Mouse (Mus musculus): ENCODE results near the gene Tbkbp1. TPM values are rescaled to one million over a fixed set of nuclear protein-coding genes. Genes with fewer than 3 reads are reported as not detected.
A peak's percentile ranks its signal among the peaks of the same experiment; 100 is the strongest.

The Tbkbp1 gene
- polyA plus RNA-seq, 1 experiment from 2014 or later, result 5.5 TPM

GRCm38 (mm10) chr11:97126645-97127468 lies 24.4 kb downstream of the Tbkbp1 start:
- Histone ChIP-seq H3K9ac (peak overlapping the region; percentile 81), H3K9me3 (no peaks in the 10 kb centered on the region), H3K36me3 (no peaks in the 10 kb centered on the region), H3K27ac (replicated peaks) (no peak overlapping the region), H3K4me2 (peak overlapping the region; percentile 96), H3K27me3 (replicated peaks) (peaks cover 70% of the 10 kb centered on the region), H3K4me1 (peaks cover 15% of the 10 kb centered on the region), H3K4me3 (peak overlapping the region; percentile 63)
- no peak for ATAC-seq (ENCODE audit: extremely low read depth, insufficient number of reproducible peaks, low FRiP score, low TSS enrichment)
- WGBS, result 3% methylated on average over 32 of the region's 32 CpGs

- no peak for ATAC-seq (ENCODE audit: extremely low read depth, insufficient number of reproducible peaks, low FRiP score, low TSS enrichment)
- 62% methylated on average over 10 of the region's 10 CpGs for WGBS
- H3K27me3 ChIP-seq (replicated peaks), result peaks cover 62% of the 10 kb centered on the region
- peaks cover 21% of the 10 kb centered on the region for H3K4me1 ChIP-seq
- no peak overlapping the region for H3K4me3 ChIP-seq
- no peaks in the 10 kb centered on the region for H3K36me3 ChIP-seq
- H3K9me3 ChIP-seq, result no peaks in the 10 kb centered on the region
- H3K27ac ChIP-seq (replicated peaks), result no peak overlapping the region
- H3K9ac ChIP-seq, result no peak overlapping the region
- H3K4me2 ChIP-seq, result no peak overlapping the region
Measured at GRCm38 (mm10) chr11:97124266-97125036, 26.8 kb downstream of the Tbkbp1 start.

GRCm38 (mm10) chr11:97123282-97123890 lies 27.9 kb downstream of the Tbkbp1 start:
- peaks cover 21% of the 10 kb centered on the region for H3K4me1 ChIP-seq
- peaks cover 62% of the 10 kb centered on the region for H3K27me3 ChIP-seq (replicated peaks)
- H3K27ac ChIP-seq (replicated peaks), result no peak overlapping the region
- no peak overlapping the region for H3K4me2 ChIP-seq
- H3K4me3 ChIP-seq, result no peak overlapping the region
- H3K9ac ChIP-seq, result 0 out of 2 replicates have a peak overlapping the region, but pooled peaks have one; percentile 14
- H3K9me3 ChIP-seq, result no peaks in the 10 kb centered on the region
- no peak for ATAC-seq (ENCODE audit: extremely low read depth, insufficient number of reproducible peaks, low FRiP score, low TSS enrichment)
- no peaks in the 10 kb centered on the region for H3K36me3 ChIP-seq
- 15% methylated on average over 11 of the region's 11 CpGs for WGBS

- Histone ChIP-seq H3K9me3 (no peaks in the 10 kb centered on the region), H3K4me3 (no peak overlapping the region), H3K4me1 (peaks cover 19% of the 10 kb centered on the region), H3K4me2 (no peak overlapping the region), H3K27me3 (replicated peaks) (peaks cover 71% of the 10 kb centered on the region), H3K27ac (replicated peaks) (no peak overlapping the region), H3K9ac (0 out of 2 replicates have a peak overlapping the region, but pooled peaks have one; percentile 17), H3K36me3 (no peaks in the 10 kb centered on the region)
- no peak for ATAC-seq (ENCODE audit: extremely low read depth, insufficient number of reproducible peaks, low FRiP score, low TSS enrichment)
- 45% methylated on average over 3 of the region's 3 CpGs for WGBS
Measured at GRCm38 (mm10) chr11:97120641-97121040, 30.7 kb downstream of the Tbkbp1 start.

- Histone ChIP-seq H3K4me3 (no peak overlapping the region), H3K4me2 (no peak overlapping the region), H3K4me1 (peaks cover 23% of the 10 kb centered on the region), H3K27me3 (replicated peaks) (peaks cover 72% of the 10 kb centered on the region), H3K9me3 (no peaks in the 10 kb centered on the region), H3K27ac (replicated peaks) (no peak overlapping the region), H3K36me3 (no peaks in the 10 kb centered on the region), H3K9ac (0 out of 2 replicates have a peak overlapping the region, but pooled peaks have one; percentile 17)
- no peak for ATAC-seq (ENCODE audit: extremely low read depth, insufficient number of reproducible peaks, low FRiP score, low TSS enrichment)
- 55% methylated on average over 10 of the region's 10 CpGs for WGBS
Measured at GRCm38 (mm10) chr11:97120221-97120620, 31.1 kb downstream of the Tbkbp1 start.

GRCm38 (mm10) chr11:97115797-97116196 lies 35.5 kb downstream of the Tbkbp1 start:
- ATAC-seq (ENCODE audit: extremely low read depth, insufficient number of reproducible peaks, low FRiP score, low TSS enrichment), result no peak
- no peaks in the 10 kb centered on the region for H3K9me3 ChIP-seq
- H3K4me3 ChIP-seq, result peak overlapping the region; percentile 51
- H3K4me1 ChIP-seq, result peaks cover 25% of the 10 kb centered on the region
- H3K4me2 ChIP-seq, result peak overlapping the region; percentile 78
- H3K36me3 ChIP-seq, result no peaks in the 10 kb centered on the region
- WGBS, result 8% methylated on average over 11 of the region's 11 CpGs
- no peak overlapping the region for H3K27ac ChIP-seq (replicated peaks)
- H3K27me3 ChIP-seq (replicated peaks), result peaks cover 97% of the 10 kb centered on the region
- no peak overlapping the region for H3K9ac ChIP-seq

GRCm38 (mm10) chr11:97114671-97115601 lies 36.4 kb downstream of the Tbkbp1 start, which contains the start of gene Tbx21:
Tbx21 (minus strand) TSS chr11:97115331.
- H3K9me3 ChIP-seq, result no peaks in the 10 kb centered on the region
- peaks cover 91% of the 10 kb centered on the region for H3K27me3 ChIP-seq (replicated peaks)
- peak within 1 kb of the TSS; percentile 51 for H3K4me3 ChIP-seq
- no peaks in the 10 kb centered on the region for H3K36me3 ChIP-seq
- peaks cover 20% of the 10 kb centered on the region for H3K4me1 ChIP-seq
- H3K4me2 ChIP-seq, result peak within 1 kb of the TSS; percentile 78
- peak within 1 kb of the TSS; percentile 53 for H3K9ac ChIP-seq
- ATAC-seq (ENCODE audit: extremely low read depth, insufficient number of reproducible peaks, low FRiP score, low TSS enrichment), result no peak
- WGBS, result 1% methylated on average over 87 of the region's 87 CpGs
- no peak within 1 kb of the TSS for H3K27ac ChIP-seq (replicated peaks)

GRCm38 (mm10) chr11:97112519-97113125 lies 38.7 kb downstream of the Tbkbp1 start:
- no peak overlapping the region for H3K9ac ChIP-seq
- ATAC-seq (ENCODE audit: extremely low read depth, insufficient number of reproducible peaks, low FRiP score, low TSS enrichment), result no peak
- no peaks in the 10 kb centered on the region for H3K36me3 ChIP-seq
- WGBS, result 74% methylated on average over 9 of the region's 9 CpGs
- no peak overlapping the region for H3K4me2 ChIP-seq
- peaks cover 20% of the 10 kb centered on the region for H3K4me1 ChIP-seq
- no peaks in the 10 kb centered on the region for H3K9me3 ChIP-seq
- no peak overlapping the region for H3K4me3 ChIP-seq
- peaks cover 82% of the 10 kb centered on the region for H3K27me3 ChIP-seq (replicated peaks)
- no peak overlapping the region for H3K27ac ChIP-seq (replicated peaks)

GRCm38 (mm10) chr11:97108976-97109375 lies 42.3 kb downstream of the Tbkbp1 start:
- H3K4me2 ChIP-seq, result no peak overlapping the region
- H3K9me3 ChIP-seq, result no peaks in the 10 kb centered on the region
- ATAC-seq (ENCODE audit: extremely low read depth, insufficient number of reproducible peaks, low FRiP score, low TSS enrichment), result no peak
- no peaks in the 10 kb centered on the region for H3K36me3 ChIP-seq
- WGBS, result 76% methylated on average over 16 of the region's 16 CpGs
- H3K27me3 ChIP-seq (replicated peaks), result peaks cover 56% of the 10 kb centered on the region
- H3K27ac ChIP-seq (replicated peaks), result no peak overlapping the region
- no peak overlapping the region for H3K4me3 ChIP-seq
- H3K9ac ChIP-seq, result no peak overlapping the region
- peaks cover under 1% of the 10 kb centered on the region for H3K4me1 ChIP-seq

- Histone ChIP-seq H3K9ac (no peak overlapping the region), H3K9me3 (no peaks in the 10 kb centered on the region), H3K27ac (replicated peaks) (no peak overlapping the region), H3K4me1 (no peaks in the 10 kb centered on the region), H3K36me3 (no peaks in the 10 kb centered on the region), H3K27me3 (replicated peaks) (peaks cover 42% of the 10 kb centered on the region), H3K4me3 (no peak overlapping the region), H3K4me2 (no peak overlapping the region)
- ATAC-seq (ENCODE audit: extremely low read depth, insufficient number of reproducible peaks, low FRiP score, low TSS enrichment), result no peak
- WGBS, result 81% methylated on average over 9 of the region's 9 CpGs
Measured at GRCm38 (mm10) chr11:97104091-97104483, 47.2 kb downstream of the Tbkbp1 start.
